Mouse (Mus musculus): ENCODE results near the gene Myo7a. TPM values are rescaled to one million over a fixed set of nuclear protein-coding genes. Genes with fewer than 3 reads are reported as not detected.

The Myo7a gene
- polyA plus RNA-seq, 1 experiment from 2014 or later = 9.7 TPM

DNA sequence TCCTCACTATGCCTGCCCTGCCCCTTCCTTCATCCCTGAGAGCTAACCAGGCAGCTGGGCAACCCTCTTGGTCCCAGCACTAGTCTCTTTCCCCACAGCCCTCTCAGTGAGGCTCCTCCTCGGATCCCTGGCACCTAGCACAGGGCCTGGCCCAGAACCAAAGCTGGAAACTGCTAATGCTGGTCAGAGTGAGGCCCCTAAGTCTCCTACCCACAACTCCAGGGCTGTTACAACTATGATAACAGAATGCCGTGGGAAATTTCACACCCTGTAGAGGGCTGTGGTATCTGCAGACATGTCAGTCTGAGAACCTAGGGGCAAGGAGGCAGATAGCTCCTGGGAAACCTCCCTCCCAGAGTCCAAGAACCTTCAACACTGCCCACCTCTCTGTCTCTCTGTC lies 21.3 kb upstream of the Myo7a start:
- DNase-seq (ENCODE audit: low spot score) (no peak), ATAC-seq (replicated peaks; ENCODE audit: insufficient number of reproducible peaks, low FRiP score, low TSS enrichment, low read depth) (no peak)
- no peak overlapping the region for H3K4me3 ChIP-seq (ENCODE audit: low read depth, low read length)
- H3K27me3 ChIP-seq (ENCODE audit: control insufficient read depth, insufficient read depth, low read length) = no peaks in the 10 kb centered on the region
- H3K4me1 ChIP-seq (ENCODE audit: control insufficient read depth, insufficient read depth, low read length) = no peaks in the 10 kb centered on the region
- H3K36me3 ChIP-seq (replicated peaks; ENCODE audit: control insufficient read depth, insufficient read depth, low read depth, low read length) = no peaks in the 10 kb centered on the region
- H3K4me2 ChIP-seq (ENCODE audit: low read depth, low read length) = no peak overlapping the region
- H3K27ac ChIP-seq (replicated peaks; ENCODE audit: low read depth, low read length) = no peak overlapping the region
- no peak overlapping the region for H3K9ac ChIP-seq (replicated peaks; ENCODE audit: low read length)
- WGBS = 57% methylated on average over 2 of the region's 2 CpGs
- H3K9me3 ChIP-seq (replicated peaks; ENCODE audit: control insufficient read depth, low read length) = no peaks in the 10 kb centered on the region

DNA sequence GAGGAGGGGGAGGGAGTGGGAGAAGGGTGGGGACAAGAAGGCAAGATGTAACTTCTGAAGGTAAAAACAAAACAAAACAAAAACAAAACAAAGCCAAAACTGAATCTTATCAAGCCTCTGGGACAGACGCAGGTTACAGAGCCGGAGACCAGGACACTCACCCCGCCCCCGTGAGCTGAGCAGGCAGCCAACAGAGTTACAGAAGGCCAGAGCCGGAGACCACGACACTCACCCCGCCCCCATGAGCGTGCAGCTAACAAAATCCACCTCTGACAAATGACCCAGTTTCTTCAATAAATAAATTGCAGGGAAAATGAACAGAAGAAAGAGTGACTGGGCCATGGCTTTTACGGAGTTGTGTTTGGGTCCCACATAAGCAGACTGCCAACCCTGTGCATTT lies 19.9 kb upstream of the Myo7a start:
- DNase-seq (ENCODE audit: low spot score) = no peak
- ATAC-seq (replicated peaks; ENCODE audit: insufficient number of reproducible peaks, low FRiP score, low TSS enrichment, low read depth) = no peak
- H3K4me3 ChIP-seq (ENCODE audit: low read depth, low read length) = no peak overlapping the region

DNA sequence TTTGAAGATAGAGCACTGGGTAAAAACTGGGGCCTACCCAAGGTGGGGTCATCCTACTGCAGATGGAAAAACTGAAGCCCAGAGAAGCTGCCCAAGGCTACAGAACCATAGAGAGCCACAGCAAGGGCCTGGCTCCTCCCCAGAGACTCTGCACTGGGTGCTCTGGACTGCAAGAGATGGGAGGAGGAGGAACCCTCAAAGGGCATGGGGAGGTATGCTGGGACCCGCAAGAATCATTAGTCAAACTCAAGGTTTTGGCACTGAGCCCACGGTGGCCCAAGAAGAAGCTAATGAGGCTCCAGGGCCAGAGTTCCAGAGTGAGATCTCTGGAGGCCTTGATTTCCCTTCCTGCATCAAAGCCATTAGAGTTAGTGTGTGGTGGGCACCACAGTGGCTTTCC lies 18.7 kb upstream of the Myo7a start:
- no peaks in the 10 kb centered on the region for H3K9me3 ChIP-seq (replicated peaks; ENCODE audit: control insufficient read depth, low read length)
- no peak overlapping the region for H3K27ac ChIP-seq (replicated peaks; ENCODE audit: low read depth, low read length)
- no peaks in the 10 kb centered on the region for H3K27me3 ChIP-seq (ENCODE audit: control insufficient read depth, insufficient read depth, low read length)
- H3K4me1 ChIP-seq (ENCODE audit: control insufficient read depth, insufficient read depth, low read length) = no peaks in the 10 kb centered on the region
- ATAC-seq (replicated peaks; ENCODE audit: insufficient number of reproducible peaks, low FRiP score, low TSS enrichment, low read depth) (no peak), DNase-seq (ENCODE audit: low spot score) (no peak)
- no peaks in the 10 kb centered on the region for H3K36me3 ChIP-seq (replicated peaks; ENCODE audit: control insufficient read depth, insufficient read depth, low read depth, low read length)
- WGBS = 87% methylated on average over 2 of the region's 2 CpGs
- H3K9ac ChIP-seq (replicated peaks; ENCODE audit: low read length) = no peak overlapping the region
- H3K4me2 ChIP-seq (ENCODE audit: low read depth, low read length) = no peak overlapping the region
- no peak overlapping the region for H3K4me3 ChIP-seq (ENCODE audit: low read depth, low read length)

More for the DNA sequence above, 19.9 kb upstream of the Myo7a start:
- H3K36me3 ChIP-seq (replicated peaks; ENCODE audit: control insufficient read depth, insufficient read depth, low read depth, low read length) = no peaks in the 10 kb centered on the region
- H3K9ac ChIP-seq (replicated peaks; ENCODE audit: low read length) = no peak overlapping the region
- 19% methylated on average over 9 of the region's 9 CpGs for WGBS
- no peak overlapping the region for H3K27ac ChIP-seq (replicated peaks; ENCODE audit: low read depth, low read length)
- no peaks in the 10 kb centered on the region for H3K27me3 ChIP-seq (ENCODE audit: control insufficient read depth, insufficient read depth, low read length)
- H3K4me1 ChIP-seq (ENCODE audit: control insufficient read depth, insufficient read depth, low read length) = no peaks in the 10 kb centered on the region
- no peaks in the 10 kb centered on the region for H3K9me3 ChIP-seq (replicated peaks; ENCODE audit: control insufficient read depth, low read length)
- no peak overlapping the region for H3K4me2 ChIP-seq (ENCODE audit: low read depth, low read length)

DNA sequence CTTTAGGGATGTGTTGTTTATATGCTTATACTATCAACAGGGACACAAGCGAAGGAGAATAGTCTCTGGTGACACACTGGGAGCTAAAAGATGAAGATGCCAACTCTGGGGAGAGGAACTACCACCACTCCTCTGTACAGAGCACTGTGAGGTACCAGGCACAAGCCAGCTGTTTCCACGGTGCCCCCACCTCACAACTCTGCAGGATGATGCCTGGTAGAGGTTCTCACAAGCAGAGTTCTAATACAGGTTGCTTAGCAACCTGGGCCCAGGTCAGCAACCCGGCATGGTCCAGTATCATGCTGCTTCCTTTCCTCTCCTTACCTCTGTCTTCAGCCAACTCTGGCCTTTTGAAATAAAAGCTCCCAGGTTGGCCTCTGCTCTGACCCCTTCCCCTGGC lies 18.3 kb upstream of the Myo7a start:
- Histone ChIP-seq H3K27me3 (ENCODE audit: control insufficient read depth, insufficient read depth, low read length) (no peaks in the 10 kb centered on the region), H3K4me2 (ENCODE audit: low read depth, low read length) (no peak overlapping the region), H3K9ac (replicated peaks; ENCODE audit: low read length) (no peak overlapping the region), H3K9me3 (replicated peaks; ENCODE audit: control insufficient read depth, low read length) (no peaks in the 10 kb centered on the region), H3K4me3 (ENCODE audit: low read depth, low read length) (no peak overlapping the region), H3K27ac (replicated peaks; ENCODE audit: low read depth, low read length) (no peak overlapping the region), H3K36me3 (replicated peaks; ENCODE audit: control insufficient read depth, insufficient read depth, low read depth, low read length) (no peaks in the 10 kb centered on the region), H3K4me1 (ENCODE audit: control insufficient read depth, insufficient read depth, low read length) (no peaks in the 10 kb centered on the region)
- no peak for ATAC-seq (replicated peaks; ENCODE audit: insufficient number of reproducible peaks, low FRiP score, low TSS enrichment, low read depth)
- no peak for DNase-seq (ENCODE audit: low spot score)
- 49% methylated on average over 3 of the region's 3 CpGs for WGBS

DNA sequence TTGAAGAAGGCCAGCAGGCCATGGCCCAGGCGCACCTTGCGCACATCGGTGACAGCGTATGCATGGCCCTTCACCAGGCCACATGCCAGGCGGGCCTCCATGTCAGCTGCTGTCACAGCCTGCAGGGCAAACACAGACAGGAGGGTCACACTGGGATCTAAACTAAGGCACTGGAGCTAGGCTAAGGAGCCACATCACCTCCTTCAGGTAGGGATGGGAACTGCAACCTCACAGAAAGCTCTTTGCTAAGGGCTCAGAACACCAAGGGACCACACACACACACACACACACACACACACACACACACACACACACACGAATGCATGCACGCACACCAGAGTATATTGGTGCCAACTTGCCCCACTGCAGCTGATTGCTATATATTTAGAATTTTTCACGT lies 12.4 kb upstream of the Myo7a start:
- no peak for ATAC-seq (replicated peaks; ENCODE audit: insufficient number of reproducible peaks, low FRiP score, low TSS enrichment, low read depth)

DNA sequence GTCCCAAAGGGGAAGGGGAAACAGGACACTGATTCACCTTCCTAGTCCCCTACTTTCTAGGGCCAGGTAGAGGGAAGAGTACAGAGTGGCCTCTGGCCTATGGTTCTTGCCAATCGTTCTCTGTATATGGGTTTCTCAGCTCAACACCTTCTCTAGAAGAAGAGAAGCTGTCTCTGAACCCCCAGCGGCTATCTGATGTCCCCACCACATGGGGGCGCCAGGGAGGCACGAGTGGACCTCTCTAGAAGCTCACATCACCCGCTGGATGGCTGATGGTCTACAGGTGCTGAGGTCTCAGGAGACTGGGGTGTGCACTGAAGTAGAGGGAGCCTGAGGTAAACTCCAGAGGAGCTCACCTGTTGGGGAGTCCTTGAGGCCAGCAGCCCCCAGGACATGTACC lies 6.1 kb upstream of the Myo7a start:
- Histone ChIP-seq H3K36me3 (replicated peaks; ENCODE audit: control insufficient read depth, insufficient read depth, low read depth, low read length) (no peaks in the 10 kb centered on the region), H3K27me3 (ENCODE audit: control insufficient read depth, insufficient read depth, low read length) (no peaks in the 10 kb centered on the region), H3K4me3 (ENCODE audit: low read depth, low read length) (no peak overlapping the region), H3K4me1 (ENCODE audit: control insufficient read depth, insufficient read depth, low read length) (no peaks in the 10 kb centered on the region), H3K27ac (replicated peaks; ENCODE audit: low read depth, low read length) (no peak overlapping the region), H3K4me2 (ENCODE audit: low read depth, low read length) (no peak overlapping the region), H3K9ac (replicated peaks; ENCODE audit: low read length) (no peak overlapping the region), H3K9me3 (replicated peaks; ENCODE audit: control insufficient read depth, low read length) (no peaks in the 10 kb centered on the region)
- no peak for DNase-seq (ENCODE audit: low spot score)
- 35% methylated on average over 5 of the region's 5 CpGs for WGBS
- no peak for ATAC-seq (replicated peaks; ENCODE audit: insufficient number of reproducible peaks, low FRiP score, low TSS enrichment, low read depth)

More for the DNA sequence above, 12.4 kb upstream of the Myo7a start:
- Histone ChIP-seq H3K9ac (replicated peaks; ENCODE audit: low read length) (no peak overlapping the region), H3K27me3 (ENCODE audit: control insufficient read depth, insufficient read depth, low read length) (no peaks in the 10 kb centered on the region), H3K4me2 (ENCODE audit: low read depth, low read length) (no peak overlapping the region), H3K27ac (replicated peaks; ENCODE audit: low read depth, low read length) (no peak overlapping the region), H3K9me3 (replicated peaks; ENCODE audit: control insufficient read depth, low read length) (no peaks in the 10 kb centered on the region), H3K4me1 (ENCODE audit: control insufficient read depth, insufficient read depth, low read length) (no peaks in the 10 kb centered on the region), H3K4me3 (ENCODE audit: low read depth, low read length) (no peak overlapping the region), H3K36me3 (replicated peaks; ENCODE audit: control insufficient read depth, insufficient read depth, low read depth, low read length) (no peaks in the 10 kb centered on the region)
- DNase-seq (ENCODE audit: low spot score) = no peak
- WGBS = 95% methylated on average over 8 of the region's 8 CpGs

DNA sequence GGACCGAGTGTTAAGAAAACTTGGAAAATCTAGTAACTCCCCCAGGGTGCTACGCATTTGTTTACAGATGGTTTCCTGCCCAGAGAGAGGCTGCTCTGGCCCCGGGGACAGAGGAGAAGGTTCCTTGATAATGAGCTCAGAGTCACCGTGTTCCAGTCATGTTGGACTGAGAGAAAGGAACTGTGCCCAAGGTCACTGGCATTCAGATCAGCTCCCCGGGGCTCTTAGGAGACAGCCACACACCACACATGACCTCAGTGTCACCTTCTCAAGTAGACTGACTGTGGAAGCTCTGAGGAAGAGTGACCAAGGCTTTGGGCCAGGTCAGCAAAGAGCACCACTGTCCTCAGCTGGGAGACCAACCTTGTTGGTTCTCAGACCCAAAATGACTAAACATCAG lies 5.4 kb upstream of the Myo7a start:
- Histone ChIP-seq H3K27ac (replicated peaks; ENCODE audit: low read depth, low read length) (no peak overlapping the region), H3K4me3 (ENCODE audit: low read depth, low read length) (no peak overlapping the region), H3K9ac (replicated peaks; ENCODE audit: low read length) (no peak overlapping the region), H3K4me2 (ENCODE audit: low read depth, low read length) (no peak overlapping the region), H3K36me3 (replicated peaks; ENCODE audit: control insufficient read depth, insufficient read depth, low read depth, low read length) (no peaks in the 10 kb centered on the region), H3K9me3 (replicated peaks; ENCODE audit: control insufficient read depth, low read length) (no peaks in the 10 kb centered on the region), H3K4me1 (ENCODE audit: control insufficient read depth, insufficient read depth, low read length) (no peaks in the 10 kb centered on the region), H3K27me3 (ENCODE audit: control insufficient read depth, insufficient read depth, low read length) (no peaks in the 10 kb centered on the region)
- WGBS = 53% methylated on average over 5 of the region's 5 CpGs
- ATAC-seq (replicated peaks; ENCODE audit: insufficient number of reproducible peaks, low FRiP score, low TSS enrichment, low read depth) (no peak), DNase-seq (ENCODE audit: low spot score) (no peak)

DNA sequence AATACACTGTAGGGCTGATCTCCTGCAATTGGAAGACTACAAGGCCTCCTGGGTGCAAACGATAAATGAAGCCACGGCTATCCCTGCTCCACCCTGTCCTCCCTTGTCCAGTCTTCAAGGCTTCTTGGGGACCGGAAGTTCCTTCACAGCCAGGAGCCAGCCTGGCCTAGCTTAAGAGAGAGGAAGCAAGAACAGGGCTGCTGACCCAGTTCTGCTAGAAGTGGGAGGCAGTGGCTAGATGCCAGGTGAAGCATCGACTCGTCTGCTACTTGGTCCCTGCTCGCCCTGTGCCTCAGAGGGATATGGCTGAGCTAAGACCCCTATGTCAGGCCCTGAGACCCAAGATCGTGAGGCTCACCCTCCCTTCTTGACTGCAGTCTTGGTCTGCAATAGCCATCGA lies 2.3 kb upstream of the Myo7a start:
- ATAC-seq (replicated peaks; ENCODE audit: insufficient number of reproducible peaks, low FRiP score, low TSS enrichment, low read depth) = no peak
- WGBS = 81% methylated on average over 8 of the region's 8 CpGs

More for the DNA sequence above, 2.3 kb upstream of the Myo7a start:
- Histone ChIP-seq H3K36me3 (replicated peaks; ENCODE audit: control insufficient read depth, insufficient read depth, low read depth, low read length) (no peaks in the 10 kb centered on the region), H3K27ac (replicated peaks; ENCODE audit: low read depth, low read length) (no peak overlapping the region), H3K4me1 (ENCODE audit: control insufficient read depth, insufficient read depth, low read length) (no peaks in the 10 kb centered on the region), H3K4me3 (ENCODE audit: low read depth, low read length) (no peak overlapping the region), H3K4me2 (ENCODE audit: low read depth, low read length) (no peak overlapping the region), H3K9me3 (replicated peaks; ENCODE audit: control insufficient read depth, low read length) (no peaks in the 10 kb centered on the region), H3K27me3 (ENCODE audit: control insufficient read depth, insufficient read depth, low read length) (no peaks in the 10 kb centered on the region), H3K9ac (replicated peaks; ENCODE audit: low read length) (no peak overlapping the region)
- DNase-seq (ENCODE audit: low spot score) = no peak
